Mouse (Mus musculus): ENCODE measurements around the gene Tk1. TPM values are rescaled to one million over a fixed set of nuclear protein-coding genes. Genes with fewer than 3 reads are reported as not detected.
A peak's percentile ranks its signal among the peaks of the same experiment; 100 is the strongest.

Tk1 gene
- polyA plus RNA-seq, 1 experiment, result 61.6 TPM

- H3K36me3 ChIP-seq (ENCODE audit: control insufficient read depth, insufficient read depth, low read length), result peaks cover 58% of the 10 kb centered on the region
- TF ChIP-seq CTCF (IDR thresholded peaks at IDR 0.05; ENCODE audit: extremely low read depth, insufficient read depth, insufficient read length, insufficient replicate concordance), result no peak
- no peak for TF ChIP-seq POLR2A (IDR thresholded peaks at IDR 0.05; ENCODE audit: low read depth, low read length)
- H3K27me3 ChIP-seq (ENCODE audit: control insufficient read depth, insufficient read depth, low read length), result no peaks in the 10 kb centered on the region
- H3K4me1 ChIP-seq (ENCODE audit: control insufficient read depth, insufficient read depth, insufficient read length), result no peaks in the 10 kb centered on the region; the same call in 1 of the 2 replicates
- no peak for DNase-seq (ENCODE audit: low read depth in 1 of 2, low spot score in 2 of 2)
- no peak overlapping the region for H3K4me3 ChIP-seq (ENCODE audit: extremely low read depth, insufficient read depth, insufficient read length)
- WGBS, result 93% methylated on average over 7 of the region's 7 CpGs
- no peak overlapping the region for H3K27ac ChIP-seq (ENCODE audit: insufficient read depth, low read length)
These were observed 56.2 kb downstream of the Tk1 start for GRCm38 (mm10) chr11:117769683-117770047.

GRCm38 (mm10) chr11:117768725-117769682 lies 56.9 kb downstream of the Tk1 start:
- H3K36me3 ChIP-seq (ENCODE audit: control insufficient read depth, insufficient read depth, low read length), result peaks cover 57% of the 10 kb centered on the region
- no peak for TF ChIP-seq CTCF (IDR thresholded peaks at IDR 0.05; ENCODE audit: extremely low read depth, insufficient read depth, insufficient read length, insufficient replicate concordance)
- TF ChIP-seq POLR2A (IDR thresholded peaks at IDR 0.05; ENCODE audit: low read depth, low read length), result no peak
- no peak overlapping the region for H3K4me3 ChIP-seq (ENCODE audit: extremely low read depth, insufficient read depth, insufficient read length)
- H3K27ac ChIP-seq (ENCODE audit: insufficient read depth, low read length), result no peak overlapping the region
- no peaks in the 10 kb centered on the region; the same call in 1 of the 2 replicates for H3K4me1 ChIP-seq (ENCODE audit: control insufficient read depth, insufficient read depth, insufficient read length)
- WGBS, result 89% methylated on average over 20 of the region's 20 CpGs
- no peaks in the 10 kb centered on the region for H3K27me3 ChIP-seq (ENCODE audit: control insufficient read depth, insufficient read depth, low read length)
- DNase-seq (ENCODE audit: low read depth in 1 of 2, low spot score in 2 of 2), result peak in 1 of 2 experiments; percentile 3

DNA sequence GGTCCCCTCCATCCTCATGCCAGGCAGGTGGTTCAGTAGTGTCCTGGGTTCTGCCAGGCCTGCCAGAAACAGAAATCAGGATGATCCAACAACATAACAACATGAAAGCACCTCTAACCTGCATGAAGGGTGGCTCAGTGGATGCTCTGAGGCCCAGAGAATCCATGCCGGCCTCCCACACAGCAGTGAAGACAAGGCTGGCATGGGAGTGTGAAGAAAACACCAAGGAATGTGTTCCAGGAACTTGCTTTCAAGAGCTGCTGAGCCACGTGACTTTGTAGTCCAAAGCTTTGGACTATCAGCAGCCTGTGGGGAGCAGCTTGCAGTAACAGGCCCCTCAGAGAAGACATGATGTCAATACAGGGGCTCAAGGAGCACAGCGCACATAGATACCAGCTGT lies 59.6 kb downstream of the Tk1 start:
- 91% methylated on average over 3 of the region's 3 CpGs for whole genome bisulfite sequencing
- Histone ChIP-seq H3K4me3 (ENCODE audit: extremely low read depth, insufficient read depth, insufficient read length) (no peak overlapping the region), H3K36me3 (ENCODE audit: control insufficient read depth, insufficient read depth, low read length) (peaks cover 45% of the 10 kb centered on the region), H3K27ac (ENCODE audit: insufficient read depth, low read length) (no peak overlapping the region), H3K4me1 (ENCODE audit: control insufficient read depth, insufficient read depth, insufficient read length) (peaks cover 4% of the 10 kb centered on the region; the same call in 1 of the 2 replicates), H3K27me3 (ENCODE audit: control insufficient read depth, insufficient read depth, low read length) (no peaks in the 10 kb centered on the region)
- TF ChIP-seq POLR2A (IDR thresholded peaks at IDR 0.05; ENCODE audit: low read depth, low read length) (no peak), CTCF (IDR thresholded peaks at IDR 0.05; ENCODE audit: extremely low read depth, insufficient read depth, insufficient read length, insufficient replicate concordance) (no peak)
- no peak for DNase-seq (ENCODE audit: low read depth in 1 of 2, low spot score in 2 of 2)

Other genes with a start within 250 kb of the Tk1 start
- 22.7 and 29.1 TPM in 2 replicates for gene Tnrc6c, start 171.8 kb downstream of the Tk1 start, polyA plus RNA-seq (2012; rRNA removed)
- 90.1 and 127 TPM in 2 replicates for gene Tmc8, start 44.0 kb downstream of the Tk1 start, polyA plus RNA-seq (2012; rRNA removed)
- 119 and 136 TPM in 2 replicates for gene Tmc6, start 43.9 kb downstream of the Tk1 start, polyA plus RNA-seq (2012; rRNA removed)
- gene 6030468B19Rik, start 28.4 kb downstream of the Tk1 start, polyA plus RNA-seq (2012; rRNA removed), result 7.6 and 7.9 TPM in 2 replicates
- 0.25 TPM in 1 of 2 replicates, not detected in the other for gene Gm20708, start 16.4 kb downstream of the Tk1 start, polyA plus RNA-seq (2012; rRNA removed)
- gene Syngr2, start 16.4 kb downstream of the Tk1 start, polyA plus RNA-seq (2012; rRNA removed), result 188 and 245 TPM in 2 replicates
- gene Afmid, start 168 bp downstream of the Tk1 start, polyA plus RNA-seq (2012; rRNA removed), result 18.5 and 19.2 TPM in 2 replicates
- 11.6 and 14.1 TPM in 2 replicates for gene Birc5, start 23.2 kb upstream of the Tk1 start, polyA plus RNA-seq (2012; rRNA removed)
- gene Tmem235, start 34.7 kb upstream of the Tk1 start, polyA plus RNA-seq (2012; rRNA removed), result not detected in 2 replicates
- 15.4 and 16.2 TPM in 2 replicates for gene Tha1, start 47.4 kb upstream of the Tk1 start, polyA plus RNA-seq (2012; rRNA removed)
- gene Socs3, start 144.0 kb upstream of the Tk1 start, polyA plus RNA-seq (2012; rRNA removed), result 22.0 and 31.0 TPM in 2 replicates
- 35.6 and 43.7 TPM in 2 replicates for gene Pgs1, start 160.2 kb upstream of the Tk1 start, polyA plus RNA-seq (2012; rRNA removed)